Mouse (Mus musculus) mouse embryonic stem cell (cell line): Measurements from ENCODE around the gene 5430427O19Rik.

Source experiments
- in situ Hi-C, 2 experiments: fragments of 300-500 bp; cut with MboI; formaldehyde crosslinking; loops; 1 replicate in 1 of 2; 3 replicates in 1 of 2; pipeline ENCODE4 v1.14.3; 2019 to 2020; ENCODE audit warnings: low sequenced_read_pairs in 2 of 2, low pct_unique_long_range_greater_than_20kb in 1 of 2, mixed read lengths in 1 of 2; ENCODE audit not compliant: unreplicated experiment in 1 of 2

5430427O19Rik gene

DNA sequence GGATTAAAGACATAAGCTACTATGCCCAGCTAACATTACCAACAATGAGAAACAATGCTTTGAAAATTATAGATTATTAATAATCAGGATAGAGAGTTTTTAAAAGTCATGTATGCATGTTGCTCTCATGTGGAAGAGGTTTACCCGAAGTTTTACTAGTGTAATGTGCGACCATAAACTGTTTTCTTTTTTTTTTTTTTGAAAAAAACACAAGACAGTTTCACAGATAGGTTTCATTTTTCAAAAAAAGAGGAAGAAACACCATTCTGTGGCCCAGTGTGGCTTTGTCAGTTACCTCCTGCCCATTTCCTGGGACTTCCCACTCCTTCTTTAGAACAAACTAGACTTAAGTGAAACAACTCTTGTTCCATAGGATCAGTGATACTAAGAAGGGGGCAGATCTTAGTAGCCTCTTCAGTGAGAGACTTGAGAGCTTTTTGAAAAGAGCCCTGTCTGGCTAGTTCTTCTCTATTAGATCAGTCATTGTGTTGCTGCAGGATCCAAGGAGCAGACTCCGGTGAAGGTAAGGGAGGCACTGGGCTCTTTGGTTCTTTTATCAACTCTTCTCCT lies at the start of gene 5430427O19Rik:
TSS of gene 5430427O19Rik (plus strand) at position 441 of the 570 bp plus-strand sequence.
- in situ Hi-C loops: no loop called here

DNA sequence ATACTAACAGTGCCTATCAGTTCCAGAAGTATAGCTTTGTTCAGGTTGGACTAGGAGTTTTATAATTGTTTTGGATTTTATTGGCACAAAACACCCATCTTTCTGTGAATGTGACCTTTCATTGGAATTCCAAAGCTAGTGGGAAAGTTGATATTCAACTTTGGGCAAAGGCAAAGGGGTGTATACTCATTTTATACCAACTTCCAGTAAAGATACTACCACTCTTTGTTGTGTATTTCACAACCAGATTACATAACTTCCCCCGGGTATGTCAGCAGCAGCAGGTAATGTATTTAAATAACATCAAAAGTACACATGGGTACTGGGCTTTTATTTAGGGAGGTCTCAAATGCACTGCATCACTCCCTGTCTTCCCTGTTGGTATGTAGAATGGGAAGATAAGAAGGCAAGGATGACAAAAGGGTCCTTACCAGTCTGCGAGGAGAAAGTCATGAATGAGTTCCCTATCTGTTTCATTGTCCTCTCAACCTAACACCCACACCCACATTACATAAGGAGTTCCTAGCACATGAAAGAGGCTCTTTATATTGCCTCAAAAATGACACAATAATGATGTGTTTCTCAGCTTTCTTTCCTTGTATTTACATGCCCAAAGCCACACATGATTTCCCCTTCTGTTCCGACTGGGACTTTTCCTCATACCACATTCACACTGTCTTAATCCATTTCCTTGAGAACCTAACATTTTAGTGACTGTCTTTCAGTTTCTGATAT lies 42.3 kb upstream of the 5430427O19Rik start:
- in situ Hi-C loops: no loop called here

DNA sequence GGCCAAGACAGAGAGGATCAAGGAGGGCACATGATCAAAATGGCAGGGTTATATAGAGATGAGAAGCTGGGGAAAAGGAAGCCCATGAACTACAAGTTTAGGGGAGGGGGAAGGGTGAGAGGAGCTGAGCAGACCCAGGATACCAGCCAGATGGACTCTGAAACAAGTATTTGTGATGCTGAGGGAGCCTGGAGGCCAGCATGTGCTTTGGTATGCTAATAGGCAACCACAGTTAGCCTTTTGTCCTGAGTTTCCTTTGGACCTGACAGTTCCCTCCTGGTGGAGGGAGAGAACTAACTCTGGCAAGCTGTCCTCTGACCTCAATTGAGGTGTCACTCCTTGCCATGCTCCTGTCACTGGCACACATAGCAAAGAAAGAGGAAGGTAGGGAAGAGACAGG lies 41.2 kb upstream of the 5430427O19Rik start:
- in situ Hi-C loops: no loop called here

DNA sequence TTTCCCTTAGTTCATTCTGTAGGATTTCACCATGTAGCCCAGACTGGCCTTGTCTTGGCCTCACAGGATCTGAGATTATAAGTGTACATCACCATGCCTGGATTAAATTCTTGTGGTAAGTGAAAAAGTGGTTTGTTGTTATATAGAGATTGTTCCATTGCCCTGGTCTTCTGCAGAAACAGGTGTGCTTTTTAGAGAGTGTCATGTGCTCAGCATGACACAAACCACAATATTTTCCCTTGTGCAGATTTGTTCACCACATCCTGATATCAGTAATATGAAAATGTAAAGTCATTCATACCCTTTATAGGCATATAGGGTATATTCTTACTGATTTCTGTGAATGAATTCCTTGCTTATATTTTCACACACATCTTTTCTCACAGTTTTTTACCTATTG lies 31.0 kb upstream of the 5430427O19Rik start:
- in situ Hi-C loops: no loop called here

DNA sequence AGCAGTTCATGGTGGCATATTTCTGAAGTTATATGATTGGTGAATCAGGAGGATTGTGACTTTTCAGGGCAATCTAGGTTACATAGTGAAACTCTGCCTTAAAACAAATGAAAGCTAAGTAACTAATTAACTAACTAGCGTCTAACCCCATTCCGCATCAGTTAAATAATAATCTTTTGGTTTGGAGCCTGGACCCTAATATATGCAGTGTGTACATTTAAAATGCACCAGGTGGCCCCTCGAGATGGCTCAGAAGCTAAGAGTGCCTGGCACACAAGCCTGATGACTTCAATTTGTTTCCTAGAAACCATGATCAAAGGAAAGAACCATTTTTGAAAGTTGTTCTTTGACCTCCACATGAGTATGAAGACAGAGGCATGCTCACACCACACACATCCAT lies 14.2 kb upstream of the 5430427O19Rik start:
- in situ Hi-C loops: no loop called here

DNA sequence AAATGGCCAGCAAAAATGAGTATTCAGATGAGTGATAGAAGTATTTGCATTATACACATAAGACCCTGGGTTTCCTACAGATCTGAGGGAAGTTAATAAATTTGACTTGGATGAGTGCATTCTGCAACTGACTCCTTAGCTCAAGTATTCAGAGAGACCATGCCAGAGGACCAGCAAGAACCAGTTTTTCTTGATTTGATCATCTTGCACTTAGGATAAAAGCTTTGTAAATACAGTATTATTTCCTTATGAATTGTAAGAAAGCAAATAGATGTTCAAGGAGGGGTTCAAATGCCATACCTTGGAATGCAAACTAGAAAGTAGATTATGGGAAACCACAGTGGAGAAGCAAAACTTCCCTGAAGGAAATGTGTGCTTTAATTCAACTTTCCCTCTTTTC lies 13.0 kb upstream of the 5430427O19Rik start:
- in situ Hi-C loops: no loop called here

DNA sequence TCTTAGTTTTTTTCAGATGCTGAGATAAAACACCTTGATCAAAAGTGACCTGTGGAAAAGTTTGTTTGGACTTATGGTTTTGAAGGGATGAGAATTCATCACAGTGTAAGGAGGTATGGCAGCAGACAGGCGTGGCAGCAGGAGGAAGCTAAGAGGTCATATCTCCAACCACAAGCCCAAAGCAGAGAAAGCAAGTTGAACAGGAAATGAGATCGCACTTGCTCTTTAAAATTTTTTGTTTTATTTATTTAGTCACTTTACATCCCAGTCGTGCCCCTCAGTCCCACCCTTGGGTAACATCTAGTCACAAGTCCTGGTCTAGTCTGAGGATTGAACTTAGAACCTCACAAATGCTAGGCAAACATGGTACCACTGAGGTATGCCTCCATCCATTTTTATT lies 2.1 kb upstream of the 5430427O19Rik start:
- in situ Hi-C loops: no loop called here

DNA sequence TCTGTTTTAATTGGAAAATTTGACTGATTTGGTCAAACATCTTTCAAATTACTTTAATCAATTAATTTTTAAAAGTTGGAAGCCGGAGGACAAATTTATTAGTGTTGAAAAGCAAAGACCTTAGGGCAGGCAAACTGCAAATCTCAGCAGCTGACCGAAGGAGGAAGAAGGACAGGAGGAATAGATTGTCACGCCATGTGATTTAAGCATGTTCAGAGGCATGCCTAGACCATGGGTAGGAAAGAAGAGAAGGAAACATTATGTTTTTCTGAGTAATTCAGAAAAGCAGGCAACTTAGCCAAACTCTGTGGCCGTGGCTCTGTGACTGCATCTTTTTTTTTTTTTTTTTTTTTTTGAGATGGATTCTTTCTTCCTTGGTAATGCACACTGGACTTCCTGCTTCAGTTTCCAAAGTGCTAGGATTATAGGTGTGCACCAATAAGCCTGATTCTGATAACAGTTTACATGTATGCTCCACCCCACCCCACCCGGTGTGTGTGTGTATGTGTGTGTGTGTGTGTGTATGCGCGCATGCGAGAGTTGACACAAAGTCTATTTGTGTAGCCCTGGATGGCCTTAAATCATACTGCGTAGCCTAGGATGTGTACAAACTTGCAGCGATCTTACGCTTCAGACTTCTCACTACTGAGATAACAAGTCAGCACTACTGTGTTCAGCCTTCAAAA lies 1.4 kb downstream of the 5430427O19Rik start:
- in situ Hi-C loops: no loop called here

DNA sequence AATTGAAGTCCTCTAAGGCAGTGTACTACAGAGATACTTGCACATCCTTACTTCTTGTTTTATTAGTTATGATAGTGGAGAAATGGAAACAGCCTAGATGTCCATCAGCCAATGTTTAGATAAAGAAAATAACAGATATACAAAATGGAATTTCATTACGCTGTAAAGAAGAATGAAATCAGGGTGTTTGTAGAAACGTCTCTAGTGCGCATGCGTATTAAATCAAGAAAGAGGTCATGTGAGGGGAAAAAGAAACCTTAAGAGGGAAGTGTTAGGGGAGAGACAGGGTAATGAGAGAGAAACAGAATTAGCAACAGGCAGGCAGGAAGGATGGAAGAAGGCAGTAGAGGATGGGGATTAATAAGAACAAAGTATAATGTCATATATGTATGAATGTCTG lies 4.2 kb downstream of the 5430427O19Rik start:
- in situ Hi-C loops: no loop called here

DNA sequence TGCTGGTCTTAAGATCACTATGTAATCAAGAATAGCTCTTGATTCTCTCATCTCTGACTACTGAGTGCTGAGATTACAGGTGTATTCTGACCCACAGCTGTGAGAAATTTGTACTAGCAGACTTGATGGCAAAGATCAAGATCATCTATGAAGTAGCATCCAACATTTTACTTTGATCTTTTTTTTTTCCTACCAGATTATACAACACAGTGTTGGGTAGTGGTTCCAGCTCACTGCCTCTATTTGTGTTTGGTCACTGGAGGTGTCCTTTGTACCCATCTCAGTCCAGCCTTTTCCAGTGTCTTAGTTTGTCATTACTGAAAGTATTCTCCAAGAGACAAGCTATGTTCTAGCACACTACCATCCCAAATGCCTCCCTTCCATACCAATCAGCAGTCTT lies 5.8 kb downstream of the 5430427O19Rik start:
- in situ Hi-C loops: no loop called here

DNA sequence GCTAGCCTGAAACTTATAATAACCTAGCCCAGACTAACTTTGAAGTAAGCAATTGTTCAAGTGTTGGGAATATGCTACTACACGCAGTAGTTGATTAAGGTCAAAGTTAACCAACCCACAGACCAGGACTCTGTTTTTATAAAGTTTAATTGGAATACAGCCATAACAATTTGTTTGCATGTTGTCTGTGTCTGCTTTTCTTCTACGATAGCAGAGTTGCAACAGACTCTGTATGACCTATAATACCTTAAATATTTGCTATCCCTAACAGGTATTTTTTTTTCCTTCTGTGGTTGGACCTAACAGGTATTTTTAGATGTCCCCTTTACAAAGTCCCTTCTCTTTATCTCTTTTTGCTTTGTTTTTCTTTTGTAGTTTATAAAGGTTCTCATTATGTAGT lies 7.6 kb downstream of the 5430427O19Rik start:
- in situ Hi-C loops: no loop called here

DNA sequence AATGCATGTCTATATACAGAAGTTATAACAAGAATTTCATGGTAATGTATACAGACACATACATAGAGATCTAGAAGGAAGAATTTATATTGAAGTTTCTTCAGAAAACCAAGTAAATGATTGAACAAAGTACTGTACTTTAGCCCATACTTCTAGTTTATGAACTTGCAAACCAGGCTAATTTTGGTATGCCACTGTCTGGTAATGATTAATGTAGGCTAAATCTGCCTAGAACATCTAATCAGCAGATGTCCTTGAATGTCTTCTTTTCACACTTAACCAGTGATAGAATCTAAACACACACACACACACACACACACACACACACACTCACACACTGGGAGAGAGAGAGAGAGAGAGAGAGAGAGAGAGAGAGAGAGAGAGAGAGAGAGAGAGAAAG lies 8.1 kb downstream of the 5430427O19Rik start:
- in situ Hi-C loops: no loop called here

DNA sequence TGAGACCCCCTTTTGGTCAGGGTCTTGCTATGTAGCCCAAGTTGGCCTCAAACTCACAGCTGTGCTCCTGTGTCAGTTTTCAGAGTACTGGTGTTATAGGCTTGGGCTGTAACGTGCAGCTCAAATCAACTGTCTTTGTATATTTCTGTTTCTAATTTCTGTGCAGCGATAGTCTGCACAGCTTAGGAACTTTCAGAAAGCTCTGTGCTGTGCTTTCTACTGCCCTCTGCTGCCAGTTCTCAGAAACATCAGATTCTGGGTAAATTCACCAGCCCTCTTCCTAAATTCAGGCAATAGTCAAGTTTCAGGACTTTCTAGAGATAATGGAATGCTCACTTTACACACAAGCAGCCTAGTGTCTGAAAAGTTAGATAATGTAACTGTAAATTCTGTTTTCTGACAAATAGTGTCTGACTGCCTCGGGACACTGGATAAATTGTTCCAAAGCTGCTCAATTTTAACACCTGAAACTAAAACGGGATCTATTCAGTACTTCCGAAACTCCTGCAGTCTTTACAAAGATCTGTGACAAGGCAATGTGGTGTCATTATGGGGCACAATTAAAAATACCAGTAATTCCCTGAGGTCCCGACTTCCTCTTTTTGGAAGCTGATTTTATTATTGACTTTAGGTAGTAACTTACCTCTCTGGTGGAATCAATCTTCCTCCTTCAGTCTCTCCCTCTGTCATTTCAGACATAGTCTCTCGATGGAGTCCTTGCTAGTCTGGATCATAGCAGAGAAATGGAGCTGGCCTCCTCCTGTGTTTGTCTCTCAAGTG lies 9.2 kb downstream of the 5430427O19Rik start:
- in situ Hi-C loops: no loop called here

DNA sequence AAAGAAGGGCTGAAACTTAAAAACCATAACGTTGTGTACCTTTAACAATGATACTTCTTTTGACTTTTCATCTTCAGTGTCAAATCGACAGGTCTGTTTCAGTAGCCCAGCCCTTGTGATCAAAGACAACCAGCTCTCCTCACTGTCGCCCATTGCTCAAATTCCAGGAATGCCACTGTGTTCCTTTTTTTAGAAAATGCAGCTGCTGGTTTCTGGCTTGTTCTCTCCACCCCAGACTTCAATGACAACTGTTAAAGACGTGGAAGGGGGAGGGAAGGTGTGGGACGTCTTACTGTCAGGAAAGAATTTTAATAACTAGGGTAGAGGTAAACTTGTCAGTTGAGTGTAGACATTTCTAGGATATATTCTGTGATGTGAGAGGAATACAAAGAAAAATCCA lies 16.5 kb downstream of the 5430427O19Rik start:
- in situ Hi-C loops: no loop called here

DNA sequence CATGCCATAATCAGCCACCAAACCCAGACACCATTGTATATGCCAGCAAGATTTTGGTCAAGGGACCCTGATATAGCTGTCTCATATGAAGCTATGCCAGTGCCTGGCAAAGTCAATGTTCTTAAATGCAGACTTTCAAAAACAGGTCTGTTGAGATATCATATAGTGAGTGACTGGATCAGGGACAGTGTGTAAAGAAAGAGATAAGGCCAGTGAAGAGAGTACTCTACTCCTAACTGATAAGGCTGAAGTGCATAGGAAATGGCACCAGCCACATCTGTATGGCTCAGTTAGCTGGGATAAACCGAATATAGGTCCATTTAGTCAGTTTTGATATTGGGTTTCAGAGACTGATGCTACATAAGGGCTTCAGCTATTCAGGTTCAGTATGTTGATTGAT lies 31.0 kb downstream of the 5430427O19Rik start:
- in situ Hi-C loops: no loop called here

DNA sequence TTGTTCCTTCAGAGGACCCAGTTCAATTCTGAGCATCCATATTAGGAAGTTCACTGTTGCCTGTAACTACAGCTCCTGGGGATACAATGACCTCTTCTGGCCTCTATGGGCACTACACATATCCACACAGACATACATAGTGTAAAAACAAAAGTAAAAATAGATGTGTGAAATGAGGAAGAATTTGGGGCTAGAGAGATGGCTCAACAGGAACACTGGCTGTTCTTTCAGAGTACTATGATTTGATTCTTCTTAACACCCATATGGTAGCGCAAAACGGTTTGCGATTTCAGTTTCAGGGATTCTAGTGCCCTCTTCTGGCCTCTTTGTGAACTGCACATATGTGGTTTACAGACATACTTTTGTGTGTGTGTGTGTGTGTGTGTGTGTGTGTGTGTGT lies 48.9 kb downstream of the 5430427O19Rik start:
- in situ Hi-C loops: loop anchor here (5.0 to 10.0 kb wide), 2 partner anchors 242 to 244 kb away; no protein-coding TSS in a partner anchor

DNA sequence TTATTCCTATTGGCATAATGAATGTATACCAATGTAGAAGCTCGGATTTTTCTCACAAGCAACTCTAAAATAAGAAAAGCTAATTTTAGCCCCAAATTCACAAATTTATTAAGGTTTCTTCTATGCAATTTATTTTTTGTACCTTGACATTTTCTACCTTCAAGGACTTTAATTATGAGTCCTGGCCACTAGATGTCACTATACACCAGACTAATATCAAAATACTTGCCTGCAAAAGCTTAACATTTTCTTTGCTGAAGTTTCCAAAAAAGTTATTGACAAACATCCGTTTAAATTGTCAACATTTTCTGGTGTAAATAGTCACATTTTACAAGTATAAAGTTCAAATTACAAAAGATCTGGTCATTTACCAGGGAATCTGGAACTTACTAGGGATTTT lies 62.8 kb downstream of the 5430427O19Rik start:
- in situ Hi-C loops: loop anchor here (25.0 kb wide), 2 partner anchors 329 to 504 kb away; no protein-coding TSS in a partner anchor
